Mouse (Mus musculus) neural tube, embryonic 12.5 days (tissue): ENCODE results near the gene Tpk1. TPM values are rescaled to one million over a fixed set of nuclear protein-coding genes. Genes with fewer than 3 reads are reported as not detected.

Experiments
- ATAC-seq: fragments of 200-750 bp; cut with Nextera tagmentation; 2 replicates; pipeline ENCODE4 v1.8.0; 2017; ENCODE audit warnings: low read depth, mild to moderate bottlenecking, moderate TSS enrichment, moderate library complexity; ENCODE audit not compliant: low FRiP score
- H3K27ac ChIP-seq: fragments of 300-500 bp; sonication (generic); 2 replicates; pipeline ENCODE4 v1.5.1; 2016
- H3K27me3 ChIP-seq: fragments of 300-500 bp; sonication (generic); replicated peaks from 2 replicates; pipeline ENCODE4 v1.6.1; 2016; ENCODE audit warnings: mild to moderate bottlenecking
- H3K36me3 ChIP-seq: fragments of 300-500 bp; sonication (generic); 2 replicates; pipeline ENCODE4 v1.6.1; 2016; ENCODE audit warnings: mild to moderate bottlenecking
- H3K4me1 ChIP-seq: fragments of 300-500 bp; sonication (generic); 2 replicates; pipeline ENCODE4 v1.6.1; 2016
- H3K4me2 ChIP-seq: fragments of 300-500 bp; sonication (generic); replicated peaks from 2 replicates; pipeline ENCODE4 v1.6.1; 2016; ENCODE audit warnings: mild to moderate bottlenecking
- H3K4me3 ChIP-seq: fragments of 300-500 bp; sonication (generic); 2 replicates; pipeline ENCODE4 v1.5.1; 2016
- H3K9ac ChIP-seq: fragments of 300-500 bp; sonication (generic); 2 replicates; pipeline ENCODE4 v1.6.1; 2016; ENCODE audit warnings: mild to moderate bottlenecking
- H3K9me3 ChIP-seq: fragments of 300-500 bp; sonication (generic); 2 replicates; pipeline ENCODE4 v1.6.1; 2016; ENCODE audit warnings: mild to moderate bottlenecking
- WGBS: fragments of 180-500 bp; shearing (Covaris S2); methylation state at CpG from one replicate; pipeline ENCODE4 v1.1.7; 2016; 5-methylcytosine and 5-hydroxymethylcytosine counted together
- polyA plus RNA-seq: library from polyadenylated mRNA; unstranded; fragments of >200 nt; fragmentation: Nextera tagmentation; extraction: Ambion mirVana; gene quantifications from 2 replicates; pipeline ENCODE4 v1.2.1, GENCODE M21; 2016

The Tpk1 gene
- polyA plus RNA-seq, 1 experiment from 2014 or later, result 6.1 TPM

- Histone ChIP-seq H3K4me1 (no peaks in the 10 kb centered on the region), H3K4me3 (no peak overlapping the region), H3K36me3 (no peaks in the 10 kb centered on the region), H3K9me3 (no peaks in the 10 kb centered on the region), H3K27ac (no peak overlapping the region), H3K9ac (no peak overlapping the region), H3K27me3 (no peaks in the 10 kb centered on the region), H3K4me2 (no peak overlapping the region)
- 0 out of 2 replicates have a peak, but pooled peaks have one; percentile 7 for ATAC-seq
Observed at GRCm38 (mm10) chr6:43312546-43312945, 353.5 kb downstream of the Tpk1 start.

DNA sequence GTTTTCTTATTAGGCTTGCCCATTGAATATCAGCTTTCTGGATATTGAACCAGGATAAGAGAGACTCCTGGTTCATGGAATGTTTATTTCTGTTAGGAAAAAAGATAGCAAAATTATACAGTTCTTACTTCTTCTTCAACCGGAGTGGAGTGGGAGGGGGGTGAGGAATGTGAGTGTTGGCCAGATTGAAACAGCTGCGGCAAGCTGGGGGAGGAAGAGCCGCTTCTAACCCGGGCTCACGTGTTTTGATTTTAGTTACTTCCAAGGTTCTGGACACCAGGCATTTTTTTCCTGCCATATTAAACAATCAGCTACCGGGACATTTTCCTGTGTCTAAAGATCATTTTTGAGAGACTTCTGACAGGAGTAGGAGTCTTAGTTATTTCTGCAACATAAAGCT, 356.0 kb downstream of the Tpk1 start:
- Histone ChIP-seq H3K27me3 (no peaks in the 10 kb centered on the region), H3K9ac (no peak overlapping the region), H3K4me3 (no peak overlapping the region), H3K27ac (no peak overlapping the region), H3K4me2 (no peak overlapping the region), H3K4me1 (no peaks in the 10 kb centered on the region), H3K36me3 (no peaks in the 10 kb centered on the region), H3K9me3 (no peaks in the 10 kb centered on the region)
- WGBS, result 77% methylated on average over 6 of the region's 6 CpGs
- ATAC-seq, result no peak

DNA sequence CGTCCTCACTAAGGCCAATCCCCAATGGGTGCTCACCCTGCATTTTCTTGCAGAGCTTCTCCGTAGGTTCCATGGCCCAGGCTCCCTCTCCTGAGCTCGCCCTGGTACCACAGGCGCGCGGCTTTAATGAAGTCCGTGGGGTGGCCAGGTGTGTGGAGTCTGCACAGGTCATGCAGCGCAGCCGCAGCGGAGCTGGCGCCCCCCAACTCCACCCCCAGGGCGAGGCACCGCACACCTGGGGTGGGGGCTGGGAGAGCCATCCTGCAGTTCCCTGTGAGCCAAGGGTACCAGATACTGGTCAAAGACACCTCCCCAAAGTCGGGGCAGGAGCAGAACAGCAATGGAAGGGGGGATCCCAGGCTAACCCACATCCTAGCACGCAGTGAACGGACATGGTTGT, 356.6 kb downstream of the Tpk1 start, which contains the start of gene Nobox:
Nobox (minus strand) TSS at position 101 of the 400 bp plus-strand sequence.
- Histone ChIP-seq H3K27me3 (no peaks in the 10 kb centered on the region), H3K9ac (no peak within 1 kb of the TSS), H3K4me1 (no peaks in the 10 kb centered on the region), H3K36me3 (no peaks in the 10 kb centered on the region), H3K4me3 (no peak within 1 kb of the TSS), H3K27ac (no peak within 1 kb of the TSS), H3K4me2 (no peak within 1 kb of the TSS), H3K9me3 (no peaks in the 10 kb centered on the region)
- 72% methylated on average over 16 of the region's 16 CpGs for WGBS
- no peak for ATAC-seq

GRCm38 (mm10) chr6:43297508-43297850, 368.6 kb downstream of the Tpk1 start:
- no peaks in the 10 kb centered on the region for H3K9me3 ChIP-seq
- ATAC-seq, result peak; percentile 63

DNA sequence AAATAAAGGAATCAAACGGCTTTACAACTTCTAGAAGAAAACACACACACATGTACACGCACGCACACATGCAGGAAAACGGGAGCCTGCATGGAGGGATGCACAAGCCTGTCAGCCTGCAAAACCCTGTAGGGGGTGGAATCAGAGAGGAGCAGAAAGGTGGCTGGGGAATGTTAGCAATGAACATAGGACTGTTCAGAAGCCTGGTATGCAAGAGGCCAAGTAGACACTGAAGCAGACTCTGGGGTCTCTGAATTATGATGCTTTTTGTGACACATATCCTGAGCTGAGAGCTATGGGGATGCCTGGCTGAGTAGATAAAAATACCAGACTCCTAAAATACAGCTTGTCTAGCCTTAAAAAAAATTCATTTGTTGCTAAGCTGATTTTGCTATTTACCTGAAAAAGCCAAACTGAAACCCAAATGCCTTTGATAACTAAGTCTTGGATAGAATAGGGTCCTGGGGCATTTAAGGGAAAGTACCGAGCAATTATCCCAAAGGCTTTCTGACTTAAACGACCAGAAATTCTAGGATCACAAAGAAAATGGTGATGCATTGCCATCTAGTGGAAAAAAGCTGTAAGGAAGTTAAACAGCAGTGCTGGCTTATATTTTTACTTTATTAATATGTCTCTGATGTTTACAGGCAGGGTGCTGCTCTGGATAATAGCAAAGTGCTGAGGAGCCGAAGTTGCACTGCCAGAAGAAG, 369.1 kb downstream of the Tpk1 start:
- peak; percentile 30; the same call in 1 of the 2 replicates for ATAC-seq
- Histone ChIP-seq H3K4me3 (no peak overlapping the region), H3K27ac (no peak overlapping the region), H3K4me1 (no peaks in the 10 kb centered on the region), H3K36me3 (no peaks in the 10 kb centered on the region), H3K4me2 (no peak overlapping the region), H3K9ac (no peak overlapping the region), H3K9me3 (no peaks in the 10 kb centered on the region), H3K27me3 (no peaks in the 10 kb centered on the region)
- 47% methylated on average over 7 of the region's 7 CpGs for WGBS

More at GRCm38 (mm10) chr6:43297508-43297850, 368.6 kb downstream of the Tpk1 start:
- Histone ChIP-seq H3K4me3 (no peak overlapping the region), H3K27ac (no peak overlapping the region), H3K27me3 (no peaks in the 10 kb centered on the region), H3K9ac (no peak overlapping the region), H3K4me2 (no peak overlapping the region), H3K4me1 (no peaks in the 10 kb centered on the region), H3K36me3 (no peaks in the 10 kb centered on the region)
- 40% methylated on average over 2 of the region's 2 CpGs for WGBS

GRCm38 (mm10) chr6:43295908-43296307, 370.2 kb downstream of the Tpk1 start:
- Histone ChIP-seq H3K9ac (no peak overlapping the region), H3K4me2 (no peak overlapping the region), H3K27ac (no peak overlapping the region), H3K36me3 (no peaks in the 10 kb centered on the region), H3K4me3 (no peak overlapping the region), H3K27me3 (no peaks in the 10 kb centered on the region), H3K9me3 (no peaks in the 10 kb centered on the region), H3K4me1 (no peaks in the 10 kb centered on the region)
- WGBS, result 61% methylated on average over 5 of the region's 5 CpGs
- ATAC-seq, result no peak
